Mouse (Mus musculus) cerebellum, adult 11-12 months (tissue): ENCODE results near the gene Rdh9.
"Not testable (repeated sequence)": the region's sequence is repeated elsewhere in the genome, so short reads cannot be mapped to it uniquely, and the experiment has no call there.

Experiments used
- DNase-seq: peaks from one replicate; pipeline ENCODE4 v3.0.0; 2022

Rdh9 gene

GRCm38 (mm10) chr10:127759181-127760110 is 16.7 kb upstream of the Rdh9 start, which contains the start of the genes Rdh1 and Rdh16f1:
Rdh1 (plus strand) TSS chr10:127759721.
Rdh16f1 (plus strand) TSS chr10:127759787.
- DNase-seq = no peak

- DNase-seq = not testable (repeated sequence)
Observed at GRCm38 (mm10) chr10:127762926-127763325, 13.3 kb upstream of the Rdh9 start.

DNA sequence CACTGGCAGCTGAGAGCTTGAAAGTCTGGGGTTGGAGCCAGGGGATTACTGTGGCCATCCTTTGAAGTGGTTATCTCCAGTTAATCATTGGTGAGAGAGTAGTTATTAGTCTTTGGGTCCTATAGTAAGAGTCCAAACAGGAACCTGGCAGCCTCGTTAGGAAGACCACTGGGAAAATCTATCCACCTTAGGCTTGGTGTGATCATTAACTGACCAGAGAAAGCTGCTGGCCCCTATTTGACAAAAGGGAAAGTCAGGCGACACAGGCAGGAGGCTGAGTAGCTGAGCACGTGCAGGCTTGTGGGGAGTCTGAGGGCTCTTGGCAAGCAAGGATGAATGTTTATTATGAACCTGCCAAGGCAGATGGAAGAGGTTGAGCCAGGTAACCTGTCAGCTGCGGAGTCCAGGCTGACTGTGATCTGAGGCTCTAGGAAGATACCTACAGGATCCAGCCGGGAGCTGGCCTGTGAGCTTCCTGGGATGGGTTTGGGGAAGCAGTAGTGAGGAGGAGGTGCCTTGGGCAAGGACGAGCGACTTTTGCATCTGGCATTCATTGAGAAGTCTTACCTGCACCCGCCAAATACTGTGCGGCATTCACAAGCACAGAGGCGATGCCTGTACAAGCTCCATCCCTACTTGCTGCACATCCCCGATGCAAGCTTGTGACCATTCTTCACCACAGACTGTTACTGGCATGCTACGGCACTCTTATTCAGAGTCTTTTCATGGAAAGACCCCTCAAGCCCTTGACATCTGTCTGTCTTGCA is 12.1 kb upstream of the Rdh9 start:
- peak; percentile 40 for DNase-seq

DNA sequence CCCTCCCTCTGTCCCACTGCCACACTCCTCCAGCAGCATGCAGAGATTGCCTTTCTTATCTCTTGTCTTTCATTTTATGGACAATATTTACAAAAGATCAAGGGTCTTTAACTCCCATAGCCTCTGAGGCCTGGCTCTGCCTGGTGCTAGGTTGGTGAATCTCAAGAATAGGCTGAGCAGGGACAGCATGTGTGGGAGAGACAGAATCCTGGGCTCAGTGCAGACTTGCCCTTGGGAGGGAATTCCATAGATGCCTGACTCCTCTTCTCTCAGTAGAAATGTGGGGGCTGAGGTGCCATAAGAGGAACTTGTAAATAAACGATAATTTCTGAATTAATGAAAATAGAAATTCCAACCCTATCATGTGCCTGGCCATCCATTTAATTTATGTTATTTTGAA is 9.6 kb upstream of the Rdh9 start:
- no peak for DNase-seq

GRCm38 (mm10) chr10:127782321-127782720 is 6.1 kb downstream of the Rdh9 start:
- not testable (repeated sequence) for DNase-seq

DNA sequence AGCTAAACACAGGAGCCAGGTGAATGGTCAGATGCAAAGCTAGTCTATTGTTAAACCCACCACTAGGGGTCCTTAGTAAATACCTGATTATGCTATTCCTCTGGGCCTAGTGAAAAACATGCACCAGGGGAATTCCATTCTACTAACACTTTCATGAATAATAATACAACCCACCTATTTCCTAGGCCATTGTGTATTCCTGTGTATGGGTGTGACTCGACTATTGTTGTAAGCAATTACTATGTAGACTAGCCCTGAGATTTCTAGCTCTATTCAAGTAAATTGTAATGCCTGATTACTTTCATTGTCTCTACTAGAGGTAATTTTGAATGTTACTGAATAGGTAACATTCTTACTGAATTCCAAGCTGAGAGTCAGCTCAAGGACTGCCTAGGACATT is 9.2 kb downstream of the Rdh9 start:
- not testable (repeated sequence) for DNase-seq

DNA sequence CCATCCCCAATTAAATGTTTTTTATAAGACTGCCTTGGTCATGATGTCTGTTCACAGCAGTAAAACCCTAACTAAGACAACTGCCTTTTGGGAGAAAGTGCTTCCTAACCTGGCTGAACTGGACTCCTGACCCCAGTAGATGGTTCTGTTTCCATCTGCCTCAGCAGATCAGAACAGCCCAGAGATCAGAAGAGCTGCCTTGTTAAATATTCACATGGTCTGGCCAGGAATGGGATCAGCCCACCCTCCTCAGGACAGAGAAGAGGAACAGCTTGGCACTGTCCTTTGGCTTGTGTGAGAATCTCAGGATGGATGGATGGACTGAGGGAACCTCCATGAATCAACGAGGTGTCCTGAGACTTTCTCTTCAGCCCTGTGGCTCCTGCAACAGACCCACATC is 23.1 kb downstream of the Rdh9 start:
- no peak for DNase-seq

- DNase-seq = no peak
Observed at GRCm38 (mm10) chr10:127800891-127801290, 24.7 kb downstream of the Rdh9 start, which contains the start of gene Rdh16. Rdh16 (plus strand) TSS chr10:127801152.

- DNase-seq = no peak
Observed at GRCm38 (mm10) chr10:127801612-127802011, 25.4 kb downstream of the Rdh9 start.

- DNase-seq = no peak
Observed at GRCm38 (mm10) chr10:127802236-127802635, 26.1 kb downstream of the Rdh9 start.

GRCm38 (mm10) chr10:127804416-127804815 is 28.2 kb downstream of the Rdh9 start:
- no peak for DNase-seq

DNA sequence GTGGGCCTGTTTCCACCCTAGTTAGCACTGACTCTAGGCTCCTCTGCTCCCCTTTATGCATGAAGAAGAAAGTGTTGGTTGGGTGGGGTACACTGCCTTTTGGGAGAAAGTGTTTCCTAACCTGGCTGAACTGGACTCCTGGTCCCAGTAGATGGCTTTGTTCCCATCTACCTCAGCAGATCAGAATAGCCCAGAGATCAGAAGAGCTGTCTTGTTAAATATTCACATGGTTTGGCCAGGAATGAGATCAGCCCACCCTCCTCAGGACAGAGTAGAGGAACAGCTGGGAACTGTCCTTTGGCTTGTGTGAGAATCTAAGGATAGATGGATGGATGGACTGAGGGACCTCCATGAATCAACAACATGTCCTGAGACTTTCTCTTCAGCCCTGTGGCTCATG is 39.7 kb downstream of the Rdh9 start:
- no peak for DNase-seq

DNA sequence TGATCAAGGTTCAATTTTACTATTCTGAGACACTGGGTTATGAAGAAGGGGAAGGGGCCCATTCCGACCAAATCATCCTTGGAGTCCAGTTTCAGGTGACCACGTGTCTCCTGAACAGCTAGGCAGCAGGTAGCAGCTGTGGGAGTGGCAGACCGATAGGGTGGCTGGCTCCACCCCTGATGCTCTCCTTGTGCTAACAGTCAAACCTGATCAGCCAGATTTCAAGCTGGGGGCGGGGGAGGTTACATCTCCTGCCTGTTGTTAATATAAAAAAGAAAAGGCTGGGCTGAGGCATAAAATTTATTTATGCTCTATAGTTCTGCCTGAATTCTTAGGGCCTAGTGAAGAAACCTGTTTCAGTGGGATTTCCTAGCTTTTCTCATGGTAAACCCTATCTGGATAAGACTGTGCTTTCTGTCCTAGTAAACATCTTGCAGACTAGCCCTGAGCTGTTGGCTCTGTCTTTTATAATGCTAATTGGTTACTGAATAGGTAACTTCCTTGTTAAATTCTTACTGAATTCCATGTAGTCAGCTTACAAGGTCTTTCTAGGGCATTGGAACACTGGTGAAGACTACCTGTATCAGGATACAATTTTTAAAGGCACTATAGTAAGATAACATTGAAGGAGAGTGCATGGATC is 41.2 kb downstream of the Rdh9 start:
- DNase-seq = not testable (repeated sequence)

GRCm38 (mm10) chr10:127821806-127822205 is 45.6 kb downstream of the Rdh9 start:
- DNase-seq = not testable (repeated sequence)

- no peak for DNase-seq
Observed at GRCm38 (mm10) chr10:127825386-127825785, 49.2 kb downstream of the Rdh9 start.

DNA sequence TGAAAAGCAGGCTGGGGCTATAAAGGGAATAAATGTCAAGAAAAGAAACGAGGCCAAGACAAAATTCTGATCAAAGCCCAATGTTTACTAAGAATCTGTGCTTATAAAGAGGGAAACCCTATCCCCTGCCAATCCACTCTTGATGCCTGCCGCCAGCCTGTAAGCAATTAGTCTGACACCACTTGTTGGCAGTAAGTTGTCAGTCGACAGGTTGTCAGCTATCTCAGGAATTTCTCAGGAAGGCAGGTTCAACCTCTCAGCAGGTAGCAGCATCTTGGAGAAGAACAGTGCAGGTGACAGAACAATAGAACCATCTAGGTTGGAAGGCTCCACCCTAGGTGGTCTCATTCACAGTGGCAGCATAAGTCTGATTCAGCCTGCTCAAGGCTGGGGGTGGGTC is 52.9 kb downstream of the Rdh9 start:
- peak; percentile 11 for DNase-seq

- not testable (repeated sequence) for DNase-seq
Observed at GRCm38 (mm10) chr10:127834186-127834585, 58.0 kb downstream of the Rdh9 start.

DNA sequence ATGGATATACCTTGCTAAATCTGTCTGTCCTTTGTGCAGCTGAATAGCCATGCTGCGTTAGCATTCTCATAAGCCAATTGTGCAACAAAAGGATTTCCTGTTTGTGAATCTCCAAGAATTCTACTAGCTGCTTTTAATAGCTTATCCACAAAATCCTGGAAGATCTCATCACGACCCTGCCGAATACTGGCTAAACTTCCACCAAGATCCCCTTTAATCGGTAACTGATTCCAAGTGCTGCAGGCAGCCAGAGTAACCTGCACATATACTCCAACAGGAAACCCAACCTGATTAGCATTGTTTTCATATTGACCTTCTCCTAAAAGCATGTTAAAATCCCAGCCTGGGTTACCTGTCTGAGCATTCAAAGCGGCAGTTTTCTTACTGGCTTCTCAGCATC is 59.1 kb downstream of the Rdh9 start:
- DNase-seq = no peak

GRCm38 (mm10) chr10:127837793-127838192 is 61.6 kb downstream of the Rdh9 start:
- DNase-seq = not testable (repeated sequence)

DNA sequence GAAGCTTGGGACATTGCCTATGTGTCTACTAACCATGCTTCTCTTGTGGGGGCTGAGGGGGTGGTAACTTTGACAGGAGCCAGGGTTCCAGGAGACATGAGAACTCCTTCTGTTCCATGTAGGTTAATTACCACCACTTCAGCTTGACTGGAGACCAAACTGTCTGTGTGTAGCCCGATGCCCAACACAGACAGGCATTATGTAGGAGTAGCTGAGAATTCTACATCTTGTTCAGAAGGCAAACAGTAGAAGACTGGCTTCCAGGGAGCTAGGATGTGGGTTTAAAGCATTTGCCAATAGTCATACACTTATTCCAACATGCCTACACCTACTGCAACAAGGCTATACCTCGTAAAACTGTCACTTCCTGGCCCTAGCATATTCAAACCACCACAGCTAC is 62.4 kb downstream of the Rdh9 start:
- no peak for DNase-seq

GRCm38 (mm10) chr10:127840776-127841175 is 64.6 kb downstream of the Rdh9 start:
- DNase-seq = no peak
